ENCODE assay signal across 23 mouse cellular contexts in the genomic region with DNA sequence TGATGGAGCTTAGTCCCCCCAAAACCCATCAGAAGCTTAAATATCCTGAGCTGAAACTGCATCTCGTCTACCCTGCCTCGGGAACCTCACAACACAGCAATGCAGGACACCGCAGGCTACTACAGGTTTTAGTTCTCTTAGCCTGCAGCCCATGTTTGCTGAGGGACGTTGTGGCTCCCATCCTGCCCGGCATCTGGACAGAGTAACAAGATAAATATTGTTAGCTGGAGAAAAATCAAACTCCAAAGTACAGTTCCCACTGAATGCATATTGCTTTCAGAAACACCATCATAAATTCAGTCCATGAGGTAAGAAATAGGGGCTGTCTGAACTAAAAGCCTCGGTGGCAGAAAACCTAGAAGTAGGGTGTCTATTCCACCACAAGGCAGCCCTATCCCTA. TPM values are rescaled to one million over a fixed set of nuclear protein-coding genes. Genes with fewer than 3 reads are reported as not detected.
DNase-seq lines count a peak whose midpoint lies in the region; ATAC-seq and TF ChIP-seq lines count a peak whose summit lies in the region.
"Had no signal": no experiment of that assay in that cellular context is flagged by ENCODE, and none has a peak within 500 bp of the region (broad histone marks: within the 10 kb centered on the region; RNA-seq: fewer than 3 reads in every experiment).

No protein-coding gene starts in this region.

- no peak for ATAC-seq in kidney, embryonic 16.5 days (ENCODE audit: low FRiP score, low TSS enrichment)
- no peak for ATAC-seq in liver, embryonic 12.5 days
- ATAC-seq in liver, postnatal 0 days, result no peak
- ATAC-seq in liver, embryonic 16.5 days (ENCODE audit: low read depth), result peak; percentile 60
- ATAC-seq: activated CD4-positive, CD25-positive, alpha-beta regulatory T cell, adult 4 months; CD4-positive, CD25-positive, alpha-beta regulatory T cell, adult 4 months; forebrain, embryonic 13.5 days; forebrain, embryonic 15.5 days; Patski had no signal

- WGBS in kidney, embryonic 16.5 days, result 51% methylated on average over 6 of the region's 6 CpGs
- 59% methylated on average over 6 of the region's 6 CpGs for WGBS in liver, embryonic 12.5 days (ENCODE audit: insufficient replicate concordance)
- 52% methylated on average over 6 of the region's 6 CpGs for WGBS in liver, postnatal 0 days (ENCODE audit: insufficient replicate concordance)
- WGBS in liver, embryonic 16.5 days (ENCODE audit: insufficient replicate concordance), result 67% methylated on average over 6 of the region's 6 CpGs

- H3K4me1 ChIP-seq in kidney, embryonic 16.5 days (ENCODE audit: insufficient read depth, low read length), result peaks cover 51% of the 10 kb centered on the region
- H3K4me1 ChIP-seq in liver, embryonic 12.5 days, result peaks cover 23% of the 10 kb centered on the region
- peaks cover 21% of the 10 kb centered on the region for H3K4me1 ChIP-seq in liver, postnatal 0 days (ENCODE audit: insufficient read depth)
- H3K4me1 ChIP-seq in liver, embryonic 16.5 days (ENCODE audit: control insufficient read depth, low read depth, low read length), result peaks cover 8% of the 10 kb centered on the region

- TF ChIP-seq EP300 in liver, postnatal 0 days (IDR thresholded peaks at IDR 0.05; ENCODE audit: low read depth), result no peak

- no peaks in the 10 kb centered on the region for H3K27me3 ChIP-seq in kidney, embryonic 16.5 days (ENCODE audit: insufficient read depth, low read length)
- no peaks in the 10 kb centered on the region for H3K27me3 ChIP-seq in liver, embryonic 12.5 days (replicated peaks)
- no peaks in the 10 kb centered on the region for H3K27me3 ChIP-seq in liver, postnatal 0 days (ENCODE audit: insufficient read depth, low read length)
- no peaks in the 10 kb centered on the region for H3K27me3 ChIP-seq in liver, embryonic 16.5 days (ENCODE audit: control insufficient read depth, insufficient read depth, low read depth, low read length)
- H3K27me3 ChIP-seq: CH12.LX; embryonic facial prominence, embryonic 12.5 days; forebrain, embryonic 13.5 days; forebrain, embryonic 15.5 days; Patski had no signal

- H3K27ac ChIP-seq in kidney, embryonic 16.5 days (ENCODE audit: low read length), result 0 out of 2 replicates have a peak overlapping the region, but pooled peaks have one; percentile 6
- H3K27ac ChIP-seq in liver, embryonic 12.5 days, result no peak overlapping the region
- no peak overlapping the region for H3K27ac ChIP-seq in liver, postnatal 0 days (ENCODE audit: low read depth)
- no peak overlapping the region for H3K27ac ChIP-seq in liver, embryonic 16.5 days (ENCODE audit: low read length)
- H3K27ac ChIP-seq: embryonic facial prominence, embryonic 10.5 days; embryonic facial prominence, embryonic 12.5 days; forebrain, embryonic 13.5 days; forebrain, embryonic 15.5 days had no signal

- no peak overlapping the region for H3K4me3 ChIP-seq in kidney, embryonic 16.5 days (ENCODE audit: low read length)
- no peak overlapping the region for H3K4me3 ChIP-seq in liver, embryonic 12.5 days
- H3K4me3 ChIP-seq in liver, postnatal 0 days (ENCODE audit: low read depth, low read length), result no peak overlapping the region
- no peak overlapping the region for H3K4me3 ChIP-seq in liver, embryonic 16.5 days (ENCODE audit: low read depth, low read length)
- H3K4me3 ChIP-seq: embryonic facial prominence, embryonic 10.5 days; embryonic facial prominence, embryonic 12.5 days; forebrain, embryonic 13.5 days; forebrain, embryonic 15.5 days had no signal

- no peak overlapping the region for H3K9ac ChIP-seq in kidney, embryonic 16.5 days (replicated peaks; ENCODE audit: low read length)
- no peak overlapping the region for H3K9ac ChIP-seq in liver, embryonic 12.5 days
- H3K9ac ChIP-seq in liver, postnatal 0 days (replicated peaks), result no peak overlapping the region
- no peak overlapping the region for H3K9ac ChIP-seq in liver, embryonic 16.5 days (ENCODE audit: low read depth, low read length)
- H3K9ac ChIP-seq: embryonic facial prominence, embryonic 12.5 days; forebrain, embryonic 13.5 days; forebrain, embryonic 15.5 days had no signal

- no peaks in the 10 kb centered on the region for H3K9me3 ChIP-seq in kidney, embryonic 16.5 days (ENCODE audit: low read length)
- no peaks in the 10 kb centered on the region for H3K9me3 ChIP-seq in liver, embryonic 12.5 days (replicated peaks)
- no peaks in the 10 kb centered on the region for H3K9me3 ChIP-seq in liver, postnatal 0 days (ENCODE audit: low read length)
- H3K9me3 ChIP-seq in liver, embryonic 16.5 days (replicated peaks; ENCODE audit: control insufficient read depth, low read length), result no peaks in the 10 kb centered on the region
- H3K9me3 ChIP-seq: embryonic facial prominence, embryonic 10.5 days; embryonic facial prominence, embryonic 12.5 days; forebrain, embryonic 13.5 days; forebrain, embryonic 15.5 days; G1E had no signal

- DNase-seq in kidney, adult 9 months, result no peak
- no peak for DNase-seq in liver, postnatal 0 days
- DNase-seq: adrenal gland, adult 8-10 months; adrenal gland, postnatal 14 days; adrenal gland, postnatal 36 days; B cell, adult 2 months; cerebellum, adult 11-12 months; cerebellum, adult 2 months; cerebellum, adult 9-10 months; cerebellum, postnatal 10 days; cerebellum, postnatal 25 days had no signal

- TF ChIP-seq CTCF in liver, postnatal 0 days (IDR thresholded peaks at IDR 0.05; ENCODE audit: low read depth), result no peak

- H3K36me3 ChIP-seq in kidney, embryonic 16.5 days (ENCODE audit: insufficient read depth, low read length), result no peaks in the 10 kb centered on the region
- no peaks in the 10 kb centered on the region for H3K36me3 ChIP-seq in liver, embryonic 12.5 days
- H3K36me3 ChIP-seq in liver, postnatal 0 days (replicated peaks; ENCODE audit: insufficient read depth, low read length), result no peaks in the 10 kb centered on the region
- H3K36me3 ChIP-seq in liver, embryonic 16.5 days (ENCODE audit: control insufficient read depth, insufficient read depth), result no peaks in the 10 kb centered on the region
- H3K36me3 ChIP-seq: embryonic facial prominence, embryonic 12.5 days; forebrain, embryonic 15.5 days; G1E had no signal

- no peak overlapping the region for H3K4me2 ChIP-seq in kidney, embryonic 16.5 days (replicated peaks; ENCODE audit: low read depth, low read length)
- H3K4me2 ChIP-seq in liver, embryonic 12.5 days, result peak overlapping the region; percentile 17; the same call in 1 of the 2 replicates
- no peak overlapping the region; the same call in 1 of the 2 replicates for H3K4me2 ChIP-seq in liver, postnatal 0 days (ENCODE audit: low read depth, low read length)
- H3K4me2 ChIP-seq in liver, embryonic 16.5 days (ENCODE audit: low read depth, low read length), result no peak overlapping the region
- H3K4me2 ChIP-seq: embryonic facial prominence, embryonic 12.5 days; forebrain, embryonic 13.5 days; forebrain, embryonic 15.5 days had no signal

RNA-seq across cellular contexts. Expression of a gene that starts 10.8 kb away (rescaled TPM):
- 68.3 and 68.8 TPM in 2 replicates for polyA plus RNA-seq in kidney, embryonic 16.5 days (2015; fragmentation: Nextera tagmentation; extraction: Ambion mirVana)
- polyA plus RNA-seq in liver, embryonic 12.5 days (2016; fragmentation: Nextera tagmentation; extraction: Ambion mirVana), result 12.0 and 13.2 TPM in 2 replicates
- 10.7 and 12.6 TPM in 2 replicates for polyA plus RNA-seq in liver, postnatal 0 days (2015; fragmentation: Nextera tagmentation; extraction: Ambion mirVana)
- 10.6 and 11.5 TPM in 2 replicates for polyA plus RNA-seq in liver, embryonic 16.5 days (2015; fragmentation: Nextera tagmentation; extraction: Ambion mirVana)
- polyA plus RNA-seq: G1E had no signal
